Mouse (Mus musculus) MEL (cell line): Measurements from ENCODE around the gene Vsig8.

ENCODE experiments used
- CTCF ChIP-seq, 3 experiments: IDR thresholded peaks in 2 of 3; conservative IDR thresholded peaks in 1 of 3; 2 replicates each; pipeline ENCODE4 v1.5.1; 2011 to 2012; ENCODE audit warnings: low read length in 3 of 3, low read depth in 2 of 3, mild to moderate bottlenecking in 2 of 3, improper control_type of control experiment in 1 of 3, inconsistent platforms in 1 of 3, mixed read lengths in 1 of 3, moderate library complexity in 1 of 3; ENCODE audit not compliant: control insufficient read depth in 1 of 3, insufficient read depth in 1 of 3, poor library complexity in 1 of 3, severe bottlenecking in 1 of 3
- ELF1 ChIP-seq: IDR thresholded peaks from 2 replicates; pipeline ENCODE4 v1.6.1; 2014; ENCODE audit warnings: low read depth, mild to moderate bottlenecking, inconsistent platforms, low read length, improper control_type of control experiment, moderate library complexity
- HCFC1 ChIP-seq: IDR thresholded peaks from 2 replicates; pipeline ENCODE4 v1.6.1; 2012; ENCODE audit warnings: low read depth, mild to moderate bottlenecking, inconsistent platforms, low read length, improper control_type of control experiment, moderate library complexity
- JUND ChIP-seq: IDR thresholded peaks from 2 replicates; pipeline ENCODE4 v1.6.1; 2011; ENCODE audit warnings: low read depth, mild to moderate bottlenecking, improper control_type of control experiment, low read length
- POLR2A ChIP-seq, 2 experiments: IDR thresholded peaks; 2 replicates each; pipeline ENCODE4 v1.6.1; 2011 to 2012; ENCODE audit warnings: low read length in 2 of 2, mild to moderate bottlenecking in 2 of 2, control low read depth in 1 of 2, improper control_type of control experiment in 1 of 2, low read depth in 1 of 2, moderate library complexity in 1 of 2; ENCODE audit not compliant: control insufficient read depth in 1 of 2, insufficient read depth in 1 of 2, poor library complexity in 1 of 2
- USF1 ChIP-seq: IDR thresholded peaks from 2 replicates; pipeline ENCODE4 v1.6.1; 2014; ENCODE audit warnings: low read depth, mild to moderate bottlenecking, inconsistent platforms, low read length, improper control_type of control experiment, moderate library complexity
- ZNF384 ChIP-seq: IDR thresholded peaks from 2 replicates; pipeline ENCODE4 v1.6.1; 2012; ENCODE audit warnings: low read depth, mild to moderate bottlenecking, inconsistent platforms, low read length, improper control_type of control experiment

GRCm38 (mm10) chr1:172562641-172563464, 7.1 kb downstream of the Vsig8 start:
- TF ChIP-seq USF1, result no peak
- TF ChIP-seq ZNF384, result no peak
- TF ChIP-seq JUND, result no peak
- TF ChIP-seq POLR2A (IDR thresholded peaks at IDR 0.05; ENCODE audit: control insufficient read depth in 1 of 2, insufficient read depth in 1 of 2, low read depth in 1 of 2, low read length in 2 of 2, poor library complexity in 1 of 2), result no peak
- TF ChIP-seq ELF1, result no peak
- TF ChIP-seq CTCF (IDR thresholded peaks at IDR 0.05 in 2 of 3, conservative IDR thresholded peaks at IDR 0.05 in 1 of 3; ENCODE audit: control insufficient read depth in 1 of 3, insufficient read depth in 1 of 3, low read depth in 2 of 3, low read length in 3 of 3, poor library complexity in 1 of 3, severe bottlenecking in 1 of 3), result no peak
- no peak for TF ChIP-seq HCFC1
